Comparison of ENCODE assay signal across 7 mouse cellular contexts in genomic region chrX:11493526-11494245, GRCm38 (mm10).
A peak's percentile ranks its signal among the peaks of the same experiment; 100 is the strongest.
DNase-seq lines count a peak whose midpoint lies in the region; ATAC-seq and TF ChIP-seq lines count a peak whose summit lies in the region.

No protein-coding gene starts in this region.

- intact Hi-C loops in left cerebral cortex, postnatal 36 days (cut with DNase I) = no loop called here

- H3K9me3 ChIP-seq in lung, embryonic 15.5 days = no peaks in the 10 kb centered on the region
- no peaks in the 10 kb centered on the region for H3K9me3 ChIP-seq in forebrain, embryonic 16.5 days (ENCODE audit: control insufficient read depth, low read length)
- no peaks in the 10 kb centered on the region for H3K9me3 ChIP-seq in intestine, postnatal 0 days (ENCODE audit: control insufficient read depth)
- no peaks in the 10 kb centered on the region for H3K9me3 ChIP-seq in neural tube, embryonic 15.5 days (replicated peaks)

- no peak for DNase-seq in lung, postnatal 25 days (ENCODE audit: low spot score)
- no peak for DNase-seq in testis, postnatal 10 days (ENCODE audit: low spot score)
- DNase-seq in left cerebral cortex, postnatal 36 days (ENCODE audit: low spot score in 2 of 2) = no peak

- H3K9ac ChIP-seq in lung, embryonic 15.5 days = no peak overlapping the region
- peak overlapping the region; percentile 59 for H3K9ac ChIP-seq in forebrain, embryonic 16.5 days (replicated peaks; ENCODE audit: low read depth, low read length)
- no peak overlapping the region for H3K9ac ChIP-seq in intestine, postnatal 0 days (ENCODE audit: low read depth, low read length)
- no peak overlapping the region for H3K9ac ChIP-seq in neural tube, embryonic 15.5 days (replicated peaks)

- peak; percentile 36; the same call in 1 of the 2 replicates for ATAC-seq in lung, embryonic 15.5 days (ENCODE audit: borderline replicate concordance, extremely low read depth, low FRiP score, low TSS enrichment)
- peak; percentile 63 for ATAC-seq in forebrain, embryonic 16.5 days
- ATAC-seq in intestine, postnatal 0 days = no peak
- peak; percentile 51; the same call in 1 of the 2 replicates for ATAC-seq in neural tube, embryonic 15.5 days (ENCODE audit: low FRiP score)

- peaks cover 24% of the 10 kb centered on the region for H3K4me1 ChIP-seq in lung, embryonic 15.5 days
- peaks cover 41% of the 10 kb centered on the region for H3K4me1 ChIP-seq in forebrain, embryonic 16.5 days (replicated peaks; ENCODE audit: control insufficient read depth, insufficient read depth, low read length)
- H3K4me1 ChIP-seq in intestine, postnatal 0 days (replicated peaks; ENCODE audit: control insufficient read depth, insufficient read depth, low read length) = no peaks in the 10 kb centered on the region
- H3K4me1 ChIP-seq in neural tube, embryonic 15.5 days = peaks cover 27% of the 10 kb centered on the region

- peak overlapping the region; percentile 54 for H3K4me2 ChIP-seq in lung, embryonic 15.5 days
- peak overlapping the region; percentile 51 for H3K4me2 ChIP-seq in forebrain, embryonic 16.5 days (ENCODE audit: low read length)
- H3K4me2 ChIP-seq in intestine, postnatal 0 days (replicated peaks; ENCODE audit: low read depth) = peak overlapping the region; percentile 40
- H3K4me2 ChIP-seq in neural tube, embryonic 15.5 days = peak overlapping the region; percentile 48

- TF ChIP-seq CTCF in intestine, postnatal 0 days (IDR thresholded peaks at IDR 0.05; ENCODE audit: low read depth) = no peak

- no peaks in the 10 kb centered on the region; the same call in 1 of the 2 replicates for H3K27me3 ChIP-seq in lung, embryonic 15.5 days
- H3K27me3 ChIP-seq in forebrain, embryonic 16.5 days (replicated peaks; ENCODE audit: control insufficient read depth, insufficient read depth, low read length) = no peaks in the 10 kb centered on the region
- peaks cover 11% of the 10 kb centered on the region; the same call in 1 of the 2 replicates for H3K27me3 ChIP-seq in intestine, postnatal 0 days (replicated peaks; ENCODE audit: control insufficient read depth, insufficient read depth, low read length)
- H3K27me3 ChIP-seq in neural tube, embryonic 15.5 days (replicated peaks) = no peaks in the 10 kb centered on the region; the same call in 1 of the 2 replicates

- WGBS in lung, embryonic 15.5 days = 18% methylated on average over 19 of the region's 19 CpGs
- WGBS in forebrain, embryonic 16.5 days = 35% methylated on average over 17 of the region's 19 CpGs
- 26% methylated on average over 19 of the region's 19 CpGs for WGBS in intestine, postnatal 0 days
- WGBS in neural tube, embryonic 15.5 days = 40% methylated on average over 19 of the region's 19 CpGs

- H3K27ac ChIP-seq in lung, embryonic 15.5 days = peak overlapping the region; percentile 81
- peak overlapping the region; percentile 98 for H3K27ac ChIP-seq in forebrain, embryonic 16.5 days (ENCODE audit: low read length)
- no peak overlapping the region for H3K27ac ChIP-seq in intestine, postnatal 0 days (ENCODE audit: low read depth, low read length)
- peak overlapping the region; percentile 78 for H3K27ac ChIP-seq in neural tube, embryonic 15.5 days (replicated peaks)

- peak overlapping the region; percentile 20; the same call in 1 of the 2 replicates for H3K4me3 ChIP-seq in lung, embryonic 15.5 days
- peak overlapping the region; percentile 20 for H3K4me3 ChIP-seq in forebrain, embryonic 16.5 days (replicated peaks; ENCODE audit: low read length)
- no peak overlapping the region for H3K4me3 ChIP-seq in intestine, postnatal 0 days (ENCODE audit: low read depth, low read length)
- no peak overlapping the region for H3K4me3 ChIP-seq in neural tube, embryonic 15.5 days (replicated peaks)

- H3K36me3 ChIP-seq in lung, embryonic 15.5 days = no peaks in the 10 kb centered on the region
- no peaks in the 10 kb centered on the region for H3K36me3 ChIP-seq in forebrain, embryonic 16.5 days (ENCODE audit: control insufficient read depth, insufficient read depth)
- H3K36me3 ChIP-seq in intestine, postnatal 0 days (ENCODE audit: control insufficient read depth, insufficient read depth) = no peaks in the 10 kb centered on the region
- no peaks in the 10 kb centered on the region for H3K36me3 ChIP-seq in neural tube, embryonic 15.5 days

Comparison
In these comparisons a context has a peak if more than half of its experiments do, and no peak if none do; other contexts are left out.
1. H3K4me3 ChIP-seq: peak in lung, embryonic 15.5 days (single experiment) and forebrain, embryonic 16.5 days (single experiment); none in intestine, postnatal 0 days (single experiment) and neural tube, embryonic 15.5 days (single experiment).
2. Peak in every context shown above with its lines, with median percentiles within 50 percentile points of each other: H3K4me2 ChIP-seq.